Comparison of ENCODE assay signal across 34 mouse cellular contexts in the genomic region with DNA sequence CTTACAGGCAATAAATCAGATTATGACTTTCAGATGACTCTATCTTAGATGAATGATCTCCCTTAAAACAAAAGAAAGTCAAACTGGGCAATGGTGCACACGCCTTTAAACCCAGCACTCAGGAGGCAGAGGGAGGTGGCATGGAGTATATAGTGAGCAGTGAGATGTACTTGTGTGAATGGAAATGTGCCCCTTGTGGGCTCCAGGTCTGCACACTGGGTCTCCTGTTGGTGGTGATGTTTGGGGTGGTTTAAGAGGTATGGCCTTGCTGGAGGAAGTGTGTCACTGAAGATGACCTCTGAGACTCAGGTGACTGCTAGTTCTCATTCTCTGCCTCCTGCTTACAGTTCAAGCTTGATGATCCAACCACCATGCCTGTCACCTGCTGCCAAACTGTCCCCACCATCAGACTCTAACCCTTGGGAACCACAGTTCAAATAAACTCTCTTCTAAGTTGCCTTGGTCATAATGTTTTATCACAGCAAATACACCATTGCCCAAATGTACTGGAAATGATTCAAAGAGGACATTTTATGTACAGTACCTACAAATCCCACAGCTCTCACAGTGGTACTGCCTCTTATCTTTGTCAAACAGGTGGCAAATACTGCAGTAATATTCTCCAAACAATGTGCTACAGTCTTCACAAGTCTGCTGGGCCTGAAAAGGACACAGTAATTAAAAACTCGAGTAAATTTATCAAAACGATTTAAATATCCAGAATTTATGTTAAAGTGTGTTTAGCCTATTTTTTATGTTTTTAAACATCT. TPM values are rescaled to one million over a fixed set of nuclear protein-coding genes. Genes with fewer than 3 reads are reported as not detected.
A peak's percentile ranks its signal among the peaks of the same experiment; 100 is the strongest.
DNase-seq lines count a peak whose midpoint lies in the region; ATAC-seq lines count a peak whose summit lies in the region.
"Had no signal": no experiment of that assay in that cellular context is flagged by ENCODE, and none has a peak within 500 bp of the region (broad histone marks: within the 10 kb centered on the region; RNA-seq: fewer than 3 reads in every experiment).

No protein-coding gene starts in this region.

- DNase-seq in 3134 (ENCODE audit: extremely low read depth, insufficient read length, low spot score) (peak; percentile 19), 3T3-L1 (ENCODE audit: low read depth, low spot score) (peak; percentile 50)
- DNase-seq in layer of hippocampus, postnatal 25 days (ENCODE audit: extremely low spot score in 1 of 2, low spot score in 1 of 2): no peak
- no peak for DNase-seq in left cerebral cortex, postnatal 10 days (ENCODE audit: extremely low spot score in 1 of 2, low spot score in 2 of 2)
- DNase-seq in frontal cortex, postnatal 25 days (ENCODE audit: low spot score in 2 of 2): no peak
- DNase-seq: adrenal gland, postnatal 10 days; adrenal gland, postnatal 36 days; cerebellum, adult 18-20 months; cerebellum, adult 9-10 months; cerebellum, postnatal 14 days; forebrain, postnatal 0 days; gastrocnemius, postnatal 10 days; gastrocnemius, postnatal 36 days; heart, postnatal 14 days; heart, postnatal 4 days had no signal

- H3K4me1 ChIP-seq in liver, embryonic 15.5 days (replicated peaks): peaks cover 46% of the 10 kb centered on the region
- H3K4me1 ChIP-seq in liver, embryonic 12.5 days: peaks cover 48% of the 10 kb centered on the region

- WGBS in liver, embryonic 15.5 days (ENCODE audit: insufficient replicate concordance): 54% methylated on average over 3 of the region's 3 CpGs
- WGBS in liver, embryonic 12.5 days (ENCODE audit: insufficient replicate concordance): 70% methylated on average over 3 of the region's 3 CpGs

- H3K36me3 ChIP-seq in liver, embryonic 15.5 days (replicated peaks): peaks cover 48% of the 10 kb centered on the region
- peaks cover 61% of the 10 kb centered on the region for H3K36me3 ChIP-seq in liver, embryonic 12.5 days

- H3K27me3 ChIP-seq in liver, embryonic 15.5 days: no peaks in the 10 kb centered on the region
- H3K27me3 ChIP-seq in liver, embryonic 12.5 days (replicated peaks): no peaks in the 10 kb centered on the region
- H3K27me3 ChIP-seq: CH12.LX; heart, embryonic 13.5 days had no signal

- H3K9me3 ChIP-seq in liver, embryonic 15.5 days (replicated peaks): no peaks in the 10 kb centered on the region
- no peaks in the 10 kb centered on the region for H3K9me3 ChIP-seq in liver, embryonic 12.5 days (replicated peaks)
- H3K9me3 ChIP-seq: forebrain, embryonic 10.5 days; G1E; heart, embryonic 10.5 days; heart, embryonic 13.5 days had no signal

- no peak for ATAC-seq in liver, embryonic 15.5 days (ENCODE audit: insufficient read depth)
- no peak for ATAC-seq in liver, embryonic 12.5 days
- ATAC-seq in megakaryocyte progenitor cell, adult 5-6 weeks (replicated peaks; ENCODE audit: poor library complexity): peak; percentile 15
- ATAC-seq: forebrain, embryonic 14.5 days; forebrain, postnatal 0 days; hindbrain, postnatal 0 days; inflammation-experienced regulatory T-cells, adult 6 months had no signal

- intact Hi-C loops in left cerebral cortex, postnatal 10 days (cut with DNase I): no loop called here

- H3K27ac ChIP-seq in liver, embryonic 15.5 days (replicated peaks): peak overlapping the region; percentile 35; the same call in 1 of the 2 replicates
- H3K27ac ChIP-seq in liver, embryonic 12.5 days: no peak overlapping the region
- H3K27ac ChIP-seq: forebrain, embryonic 10.5 days; heart, embryonic 10.5 days; heart, embryonic 13.5 days; hindbrain, embryonic 14.5 days; hindbrain, postnatal 0 days had no signal

- no peak overlapping the region for H3K4me2 ChIP-seq in liver, embryonic 15.5 days
- no peak overlapping the region for H3K4me2 ChIP-seq in liver, embryonic 12.5 days
- H3K4me2 ChIP-seq: heart, embryonic 13.5 days; hindbrain, embryonic 14.5 days had no signal

- H3K9ac ChIP-seq in liver, embryonic 15.5 days: no peak overlapping the region
- no peak overlapping the region for H3K9ac ChIP-seq in liver, embryonic 12.5 days
- H3K9ac ChIP-seq: forebrain, postnatal 0 days; heart, embryonic 13.5 days; hindbrain, embryonic 14.5 days had no signal

- no peak overlapping the region for H3K4me3 ChIP-seq in liver, embryonic 15.5 days (replicated peaks)
- H3K4me3 ChIP-seq in liver, embryonic 12.5 days: no peak overlapping the region
- H3K4me3 ChIP-seq: forebrain, embryonic 10.5 days; heart, embryonic 10.5 days; heart, embryonic 13.5 days had no signal

RNA-seq across cellular contexts. Expression of gene Rchy1, which starts 5.7 kb away (rescaled TPM):
- polyA plus RNA-seq in liver, embryonic 15.5 days (2015; fragmentation: Nextera tagmentation; extraction: Ambion mirVana): 32.0 and 34.1 TPM in 2 replicates
- polyA plus RNA-seq in liver, embryonic 12.5 days (2016; fragmentation: Nextera tagmentation; extraction: Ambion mirVana): 44.0 and 45.8 TPM in 2 replicates
- 54.4 and 56.0 TPM in 2 replicates for total RNA-seq in megakaryocyte progenitor cell, adult 5-6 weeks (2015)
- 34.3 and 36.6 TPM in 2 replicates for total RNA-seq in megakaryocyte progenitor cell, adult 5-6 weeks (2017)
- total RNA-seq in layer of hippocampus, postnatal 25 days (2021): 10 to 100 TPM; 49.0 to 52.6 TPM
- total RNA-seq in left cerebral cortex, postnatal 10 days (2021): 10 to 100 TPM; 37.8 to 42.0 TPM

RNA-seq across cellular contexts. Expression of gene Odaph, which starts 30.1 kb away (rescaled TPM):
- polyA plus RNA-seq in liver, embryonic 15.5 days (2015; fragmentation: Nextera tagmentation; extraction: Ambion mirVana): not detected in 2 replicates
- not detected in 2 replicates for polyA plus RNA-seq in liver, embryonic 12.5 days (2016; fragmentation: Nextera tagmentation; extraction: Ambion mirVana)
- total RNA-seq in megakaryocyte progenitor cell, adult 5-6 weeks (2015): not detected in 2 replicates
- 0.54 TPM in 1 of 2 replicates, not detected in the other for total RNA-seq in megakaryocyte progenitor cell, adult 5-6 weeks (2017)
- total RNA-seq in layer of hippocampus, postnatal 25 days (2021): not detected
- total RNA-seq in left cerebral cortex, postnatal 10 days (2021): not detected
- total RNA-seq: adrenal gland, adult 18-20 months; adrenal gland, postnatal 10 days; adrenal gland, postnatal 36 days; gastrocnemius, postnatal 36 days; granulocyte monocyte progenitor cell, adult 5-6 weeks; heart, postnatal 14 days; heart, postnatal 4 days; hindbrain, postnatal 0 days had no signal
- polyA plus RNA-seq: embryonic facial prominence, embryonic 11.5 days; embryonic facial prominence, embryonic 14.5 days; forebrain, embryonic 10.5 days; forebrain, embryonic 14.5 days; frontal cortex, adult 2 months; G1E; heart, embryonic 10.5 days; heart, embryonic 13.5 days; heart, embryonic 16.5 days; hindbrain, embryonic 11.5 days; hindbrain, embryonic 14.5 days; inflammation-experienced regulatory T-cells, adult 6 months had no signal

Comparison
In these comparisons a context has a peak if more than half of its experiments do, and no peak if none do; other contexts are left out.
1. DNase-seq: peak in 3134 (single experiment) and 3T3-L1 (single experiment); none in layer of hippocampus, postnatal 25 days (0 of 2), left cerebral cortex, postnatal 10 days (0 of 2) and frontal cortex, postnatal 25 days (0 of 2).